12 mouse cellular contexts compared by ENCODE assay signal in genomic region chr4:88448976-88449375, GRCm38 (mm10).
"Had no signal": no experiment of that assay in that cellular context is flagged by ENCODE, and none has a peak within 500 bp of the region (broad histone marks: within the 10 kb centered on the region; RNA-seq: fewer than 3 reads in every experiment).

No protein-coding gene starts in this region.

- H3K27me3 ChIP-seq: kidney, embryonic 15.5 days; limb, embryonic 12.5 days; liver, embryonic 13.5 days; lung, embryonic 15.5 days; midbrain, embryonic 13.5 days; neural tube, embryonic 12.5 days had no signal

- H3K36me3 ChIP-seq: kidney, embryonic 15.5 days; limb, embryonic 12.5 days; liver, embryonic 13.5 days; lung, embryonic 15.5 days; midbrain, embryonic 13.5 days; neural tube, embryonic 12.5 days had no signal

- H3K4me1 ChIP-seq: kidney, embryonic 15.5 days; limb, embryonic 12.5 days; liver, embryonic 13.5 days; lung, embryonic 15.5 days; midbrain, embryonic 13.5 days; neural tube, embryonic 12.5 days had no signal

- H3K4me2 ChIP-seq: kidney, embryonic 15.5 days; limb, embryonic 12.5 days; liver, embryonic 13.5 days; lung, embryonic 15.5 days; midbrain, embryonic 13.5 days; neural tube, embryonic 12.5 days had no signal

- DNase-seq: kidney, postnatal 25 days; layer of hippocampus, postnatal 36 days; liver; liver, embryonic 13.5 days; liver, postnatal 0 days; thymus, adult 18-20 months; thymus, postnatal 14 days had no signal

- H3K27ac ChIP-seq: kidney, embryonic 15.5 days; limb, embryonic 12.5 days; liver, embryonic 13.5 days; lung, embryonic 15.5 days; midbrain, embryonic 13.5 days; neural tube, embryonic 12.5 days had no signal

- H3K4me3 ChIP-seq: kidney, embryonic 15.5 days; limb, embryonic 12.5 days; liver, embryonic 13.5 days; lung, embryonic 15.5 days; midbrain, embryonic 13.5 days; neural tube, embryonic 12.5 days had no signal

- H3K9ac ChIP-seq: kidney, embryonic 15.5 days; limb, embryonic 12.5 days; liver, embryonic 13.5 days; liver, postnatal 0 days; lung, embryonic 15.5 days; midbrain, embryonic 13.5 days; neural tube, embryonic 12.5 days had no signal

- ATAC-seq: liver, postnatal 0 days; midbrain, embryonic 13.5 days had no signal

- H3K9me3 ChIP-seq: kidney, embryonic 15.5 days; limb, embryonic 12.5 days; liver, embryonic 13.5 days; lung, embryonic 15.5 days; midbrain, embryonic 13.5 days; neural tube, embryonic 12.5 days had no signal
